Mouse (Mus musculus) cortical plate, adult 2 months (tissue): ENCODE data around the gene Dph3.

Experiments used
- CTCF ChIP-seq: fragments of 200-500 bp; IDR thresholded peaks from 2 replicates; pipeline ENCODE4 v1.5.1; 2011; ENCODE audit warnings: mild to moderate bottlenecking, control low read depth, low read length; ENCODE audit not compliant: insufficient read depth; ENCODE audit errors: extremely low read depth
- POLR2A ChIP-seq: fragments of 200-500 bp; IDR thresholded peaks from 2 replicates; pipeline ENCODE4 v1.6.1; 2011; ENCODE audit warnings: mild to moderate bottlenecking, low read length, control low read depth; ENCODE audit not compliant: insufficient read depth; ENCODE audit errors: extremely low read depth

- no peak for TF ChIP-seq POLR2A
- TF ChIP-seq CTCF: no peak
Measured at GRCm38 (mm10) chr14:32097691-32098090, 12.2 kb upstream of the Dph3 start.
